Mouse (Mus musculus): Measurements from ENCODE around the gene Usp47. TPM values are rescaled to one million over a fixed set of nuclear protein-coding genes. Genes with fewer than 3 reads are reported as not detected.

The Usp47 gene
- total RNA-seq, 2 experiments from 2014 or later = 76.3 to 77.2 TPM

GRCm38 (mm10) chr7:112149113-112149512, 125.8 kb downstream of the Usp47 start:
- DNase-seq (ENCODE audit: low spot score in 2 of 2) = no peak

- no peak for DNase-seq (ENCODE audit: low spot score in 2 of 2)
Observed at GRCm38 (mm10) chr7:112154445-112154844, 131.1 kb downstream of the Usp47 start.

- no peak for DNase-seq (ENCODE audit: low spot score in 2 of 2)
Observed at GRCm38 (mm10) chr7:112155194-112155593, 131.9 kb downstream of the Usp47 start.

GRCm38 (mm10) chr7:112157584-112158315, 134.4 kb downstream of the Usp47 start:
- no peak for DNase-seq (ENCODE audit: low spot score in 2 of 2)

- DNase-seq (ENCODE audit: low spot score in 2 of 2) = peak; percentile 34 to 52
Observed at GRCm38 (mm10) chr7:112158316-112158741, 135.0 kb downstream of the Usp47 start.

GRCm38 (mm10) chr7:112158942-112159341, 135.6 kb downstream of the Usp47 start, which contains the start of gene Dkk3:
Gene Dkk3 (minus strand): TSS chr7:112159057.
- peak; percentile 56 to 62 for DNase-seq (ENCODE audit: low spot score in 2 of 2)

- DNase-seq (ENCODE audit: low spot score in 2 of 2) = no peak
Observed at GRCm38 (mm10) chr7:112159835-112160234, 136.5 kb downstream of the Usp47 start.

Other genes starting within 250 kb of the Usp47 start
- gene Galnt18, start 243.5 kb upstream of the Usp47 start, total RNA-seq (2021) = 10 to 100 TPM; 66.0 to 72.4 TPM
- 100 to 1,000 TPM; 137 to 138 TPM for gene Dkk3, start 135.6 kb downstream of the Usp47 start, total RNA-seq (2021)
- gene Mical2, start 202.4 kb downstream of the Usp47 start, total RNA-seq (2021) = 100 to 1,000 TPM; 406 to 434 TPM

All from layer of hippocampus, postnatal 10 days (tissue).